Mouse (Mus musculus): ENCODE measurements around the gene Olfr61. TPM values are rescaled to one million over a fixed set of nuclear protein-coding genes. Genes with fewer than 3 reads are reported as not detected.
"Not testable (repeated sequence)": the region's sequence is repeated elsewhere in the genome, so short reads cannot be mapped to it uniquely, and the experiment has no call there.

Olfr61 gene
- polyA plus RNA-seq (2014; fragmentation: Nextera tagmentation; extraction: Ambion mirVana), result not detected in 2 replicates

GRCm38 (mm10) chr7:140628670-140629069, at the start of gene Olfr61:
Gene Olfr61 (plus strand): TSS chr7:140628970.
- H3K9ac ChIP-seq (ENCODE audit: low read depth, low read length); H3K36me3 ChIP-seq (ENCODE audit: control insufficient read depth, insufficient read depth, low read length); DNase-seq (ENCODE audit: low spot score); H3K4me1 ChIP-seq (replicated peaks; ENCODE audit: control insufficient read depth, insufficient read depth, low read length); ATAC-seq (replicated peaks; ENCODE audit: low FRiP score); H3K4me2 ChIP-seq; H3K9me3 ChIP-seq (ENCODE audit: control insufficient read depth, low read length); H3K27me3 ChIP-seq (replicated peaks; ENCODE audit: control insufficient read depth, insufficient read depth, low read length); H3K27ac ChIP-seq (ENCODE audit: low read depth, low read length); H3K4me3 ChIP-seq (ENCODE audit: low read depth, low read length): not testable (repeated sequence)
- WGBS, result 74% methylated on average over 3 of the region's 3 CpGs

DNA sequence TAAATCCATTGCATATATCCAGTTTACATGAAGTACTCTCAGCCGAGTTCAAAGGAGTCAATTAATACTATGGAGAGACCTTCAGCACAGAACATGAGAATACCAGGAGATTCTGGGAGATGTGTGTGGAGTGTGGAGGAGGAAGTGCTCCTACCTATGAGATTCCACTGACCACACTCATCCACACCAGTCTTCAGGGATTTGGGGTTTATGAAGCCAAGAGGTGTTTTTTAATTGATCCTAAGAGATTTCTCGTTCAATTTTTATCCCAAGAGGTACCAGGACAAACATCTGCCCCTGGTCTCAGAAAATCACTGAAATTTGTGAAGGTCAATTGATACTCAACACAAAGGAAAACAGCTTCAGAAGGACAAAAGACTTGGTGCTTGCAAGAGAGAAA, 27.8 kb upstream of the Olfr61 start, which contains the start of gene Olfr46:
Gene Olfr46 (plus strand): TSS at position 301 of the 400 bp plus-strand sequence.
- not testable (repeated sequence) for DNase-seq (ENCODE audit: low spot score)

GRCm38 (mm10) chr7:140630559-140630958, 1.8 kb downstream of the Olfr61 start:
- 56% methylated on average over 1 of the region's 1 CpGs for WGBS

More for the DNA sequence above, 27.8 kb upstream of the Olfr61 start, which contains the start of gene Olfr46:
- not testable (repeated sequence) for ATAC-seq (replicated peaks; ENCODE audit: low FRiP score); H3K27me3 ChIP-seq (replicated peaks; ENCODE audit: control insufficient read depth, insufficient read depth, low read length); H3K4me1 ChIP-seq (replicated peaks; ENCODE audit: control insufficient read depth, insufficient read depth, low read length); H3K36me3 ChIP-seq (ENCODE audit: control insufficient read depth, insufficient read depth, low read length); H3K9me3 ChIP-seq (ENCODE audit: control insufficient read depth, low read length); H3K27ac ChIP-seq (ENCODE audit: low read depth, low read length); H3K9ac ChIP-seq (ENCODE audit: low read depth, low read length); H3K4me3 ChIP-seq (ENCODE audit: low read depth, low read length); H3K4me2 ChIP-seq
- WGBS, result 71% methylated on average over 2 of the region's 2 CpGs

GRCm38 (mm10) chr7:140646152-140646551, 17.4 kb downstream of the Olfr61 start, which contains the start of gene Olfr53:
Gene Olfr53 (plus strand): TSS chr7:140646452.
- Histone ChIP-seq H3K27ac (ENCODE audit: low read depth, low read length) (no peak within 1 kb of the TSS), H3K9ac (ENCODE audit: low read depth, low read length) (no peak within 1 kb of the TSS), H3K36me3 (ENCODE audit: control insufficient read depth, insufficient read depth, low read length) (no peaks in the 10 kb centered on the region), H3K4me3 (ENCODE audit: low read depth, low read length) (no peak within 1 kb of the TSS), H3K9me3 (ENCODE audit: control insufficient read depth, low read length) (no peaks in the 10 kb centered on the region), H3K27me3 (replicated peaks; ENCODE audit: control insufficient read depth, insufficient read depth, low read length) (no peaks in the 10 kb centered on the region), H3K4me1 (replicated peaks; ENCODE audit: control insufficient read depth, insufficient read depth, low read length) (no peaks in the 10 kb centered on the region), H3K4me2 (no peak within 1 kb of the TSS)
- WGBS, result 73% methylated on average over 1 of the region's 1 CpGs
- DNase-seq (ENCODE audit: low spot score) (no peak), ATAC-seq (replicated peaks; ENCODE audit: low FRiP score) (no peak)

More at GRCm38 (mm10) chr7:140630559-140630958, 1.8 kb downstream of the Olfr61 start:
- Histone ChIP-seq H3K9me3 (ENCODE audit: control insufficient read depth, low read length) (no peaks in the 10 kb centered on the region), H3K36me3 (ENCODE audit: control insufficient read depth, insufficient read depth, low read length) (no peaks in the 10 kb centered on the region), H3K27ac (ENCODE audit: low read depth, low read length) (no peak overlapping the region), H3K4me2 (no peak overlapping the region), H3K27me3 (replicated peaks; ENCODE audit: control insufficient read depth, insufficient read depth, low read length) (no peaks in the 10 kb centered on the region), H3K4me1 (replicated peaks; ENCODE audit: control insufficient read depth, insufficient read depth, low read length) (no peaks in the 10 kb centered on the region), H3K4me3 (ENCODE audit: low read depth, low read length) (no peak overlapping the region), H3K9ac (ENCODE audit: low read depth, low read length) (no peak overlapping the region)
- no peak for DNase-seq (ENCODE audit: low spot score)
- ATAC-seq (replicated peaks; ENCODE audit: low FRiP score), result no peak

DNA sequence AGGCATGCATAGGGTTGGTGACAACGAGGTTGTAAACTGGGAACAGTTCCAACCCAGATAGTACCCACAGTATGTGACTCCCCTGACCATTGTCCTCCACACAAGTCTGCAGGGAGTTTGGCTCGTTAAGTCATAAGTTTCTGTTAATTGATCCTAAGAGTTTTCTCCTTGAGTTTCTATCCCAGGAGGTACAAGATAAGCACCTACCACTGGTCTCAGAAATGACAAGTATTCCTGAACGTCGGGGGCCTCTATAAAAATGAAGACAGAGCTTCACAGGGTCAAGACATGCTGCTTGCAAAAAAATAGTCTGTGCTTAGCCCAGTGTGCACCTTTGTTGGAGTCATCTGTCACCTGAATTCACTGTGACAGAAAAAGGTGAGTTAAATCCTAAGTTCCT, 30.9 kb downstream of the Olfr61 start, which contains the start of gene Olfr539:
Gene Olfr539 (plus strand): TSS at position 301 of the 400 bp plus-strand sequence.
- no peaks in the 10 kb centered on the region for H3K36me3 ChIP-seq (ENCODE audit: control insufficient read depth, insufficient read depth, low read length)
- no peak within 1 kb of the TSS for H3K27ac ChIP-seq (ENCODE audit: low read depth, low read length)
- H3K27me3 ChIP-seq (replicated peaks; ENCODE audit: control insufficient read depth, insufficient read depth, low read length), result no peaks in the 10 kb centered on the region
- DNase-seq (ENCODE audit: low spot score) (no peak), ATAC-seq (replicated peaks; ENCODE audit: low FRiP score) (no peak)
- no peaks in the 10 kb centered on the region for H3K9me3 ChIP-seq (ENCODE audit: control insufficient read depth, low read length)
- no peaks in the 10 kb centered on the region for H3K4me1 ChIP-seq (replicated peaks; ENCODE audit: control insufficient read depth, insufficient read depth, low read length)
- H3K9ac ChIP-seq (ENCODE audit: low read depth, low read length), result no peak within 1 kb of the TSS
- no peak within 1 kb of the TSS for H3K4me2 ChIP-seq
- H3K4me3 ChIP-seq (ENCODE audit: low read depth, low read length), result no peak within 1 kb of the TSS
- WGBS, result 65% methylated on average over 4 of the region's 4 CpGs

DNA sequence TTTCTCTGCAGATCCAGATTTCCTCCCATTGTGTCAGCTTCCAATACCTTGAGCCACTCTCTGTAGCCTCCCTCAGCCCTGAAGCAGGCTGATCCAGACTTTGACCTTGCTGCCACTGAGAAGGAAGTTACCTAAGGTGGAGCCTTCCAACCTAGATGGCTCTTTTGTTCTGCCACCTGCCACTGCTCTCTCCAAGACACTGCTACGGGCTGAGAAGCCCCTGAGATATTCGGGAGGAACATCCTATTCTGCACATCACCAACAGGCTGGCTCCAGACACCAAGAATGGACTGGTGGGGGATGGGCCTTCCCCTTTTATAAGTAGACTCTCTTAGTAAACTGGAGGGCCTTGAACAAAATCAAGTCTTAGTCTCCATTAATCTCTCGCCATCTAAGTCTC, 41.9 kb downstream of the Olfr61 start:
- 68% methylated on average over 3 of the region's 3 CpGs for WGBS
- not testable (repeated sequence) for H3K4me1 ChIP-seq (replicated peaks; ENCODE audit: control insufficient read depth, insufficient read depth, low read length); H3K27me3 ChIP-seq (replicated peaks; ENCODE audit: control insufficient read depth, insufficient read depth, low read length); H3K9ac ChIP-seq (ENCODE audit: low read depth, low read length); ATAC-seq (replicated peaks; ENCODE audit: low FRiP score); DNase-seq (ENCODE audit: low spot score); H3K4me2 ChIP-seq; H3K9me3 ChIP-seq (ENCODE audit: control insufficient read depth, low read length); H3K27ac ChIP-seq (ENCODE audit: low read depth, low read length); H3K4me3 ChIP-seq (ENCODE audit: low read depth, low read length); H3K36me3 ChIP-seq (ENCODE audit: control insufficient read depth, insufficient read depth, low read length)

DNA sequence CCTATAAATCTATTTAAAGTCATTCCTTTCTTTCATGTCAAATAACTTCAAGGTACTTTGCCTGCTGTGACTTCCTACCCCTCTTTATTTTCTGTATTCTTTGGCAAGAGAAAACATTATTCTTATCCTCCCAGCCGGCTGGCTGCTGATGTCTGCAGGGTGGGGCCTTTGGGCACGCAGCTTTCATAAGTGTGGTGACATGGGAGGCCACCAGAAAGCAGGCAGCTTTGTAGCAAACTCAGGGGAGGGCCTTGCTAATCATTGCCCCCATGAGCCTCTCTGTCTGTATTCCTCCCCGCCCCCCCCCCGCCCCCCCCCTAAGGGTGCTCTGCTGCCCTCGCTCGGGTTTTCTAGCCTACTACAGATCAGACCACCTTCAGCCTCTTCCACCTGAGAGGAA, 47.1 kb downstream of the Olfr61 start:
- Histone ChIP-seq H3K4me1 (replicated peaks; ENCODE audit: control insufficient read depth, insufficient read depth, low read length) (no peaks in the 10 kb centered on the region), H3K27me3 (replicated peaks; ENCODE audit: control insufficient read depth, insufficient read depth, low read length) (no peaks in the 10 kb centered on the region), H3K9ac (ENCODE audit: low read depth, low read length) (no peak overlapping the region), H3K27ac (ENCODE audit: low read depth, low read length) (no peak overlapping the region), H3K4me3 (ENCODE audit: low read depth, low read length) (no peak overlapping the region), H3K36me3 (ENCODE audit: control insufficient read depth, insufficient read depth, low read length) (no peaks in the 10 kb centered on the region), H3K9me3 (ENCODE audit: control insufficient read depth, low read length) (no peaks in the 10 kb centered on the region), H3K4me2 (no peak overlapping the region)
- ATAC-seq (replicated peaks; ENCODE audit: low FRiP score), result no peak
- WGBS, result 9% methylated on average over 6 of the region's 6 CpGs
- DNase-seq (ENCODE audit: low spot score), result no peak

DNA sequence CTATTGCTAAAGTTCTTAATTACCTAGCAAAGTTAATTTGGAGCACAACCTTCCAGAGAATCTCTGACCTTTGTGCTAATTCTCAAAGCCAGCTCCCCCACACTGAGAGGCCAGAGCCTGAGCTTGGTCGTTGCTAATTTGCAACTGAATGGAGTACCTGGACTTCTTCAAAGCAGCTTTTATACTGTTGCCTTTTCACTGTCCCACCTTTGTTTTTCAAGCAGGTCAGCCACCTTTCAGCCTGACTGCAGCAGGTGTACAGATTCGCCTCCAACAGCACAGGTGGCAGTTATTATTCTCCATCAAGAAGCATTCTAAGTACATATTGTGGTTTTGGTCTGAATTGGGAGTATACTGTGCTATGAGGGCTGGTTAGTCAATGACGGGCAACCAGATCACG, 50.8 kb downstream of the Olfr61 start:
- not testable (repeated sequence) for DNase-seq (ENCODE audit: low spot score); H3K27ac ChIP-seq (ENCODE audit: low read depth, low read length)

DNA sequence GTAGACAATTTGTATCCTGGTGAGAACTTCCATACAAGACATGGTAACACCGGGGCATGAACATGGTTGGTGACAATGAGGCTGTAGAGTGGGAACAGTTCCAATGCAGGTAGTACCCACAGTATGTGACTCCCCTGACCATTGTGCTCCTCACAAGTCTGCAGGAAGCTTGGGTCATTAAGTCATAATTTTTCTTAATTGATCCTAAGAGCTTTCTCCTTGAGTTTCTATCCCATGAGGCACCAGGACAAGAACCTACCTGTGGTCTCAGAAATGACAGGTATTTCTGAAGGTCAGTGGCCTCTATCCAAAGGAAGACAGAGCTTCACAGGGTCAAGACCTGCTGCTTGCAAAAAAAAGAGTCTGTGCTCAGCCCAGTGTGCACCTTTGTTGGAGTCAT, 52.9 kb downstream of the Olfr61 start, which contains the start of gene Olfr45:
Gene Olfr45 (plus strand): TSS at position 301 of the 400 bp plus-strand sequence.
- Histone ChIP-seq H3K9ac (ENCODE audit: low read depth, low read length) (no peak within 1 kb of the TSS), H3K36me3 (ENCODE audit: control insufficient read depth, insufficient read depth, low read length) (no peaks in the 10 kb centered on the region), H3K27ac (ENCODE audit: low read depth, low read length) (no peak within 1 kb of the TSS), H3K4me3 (ENCODE audit: low read depth, low read length) (no peak within 1 kb of the TSS), H3K4me1 (replicated peaks; ENCODE audit: control insufficient read depth, insufficient read depth, low read length) (no peaks in the 10 kb centered on the region), H3K27me3 (replicated peaks; ENCODE audit: control insufficient read depth, insufficient read depth, low read length) (no peaks in the 10 kb centered on the region), H3K4me2 (no peak within 1 kb of the TSS), H3K9me3 (ENCODE audit: control insufficient read depth, low read length) (no peaks in the 10 kb centered on the region)
- DNase-seq (ENCODE audit: low spot score) (no peak), ATAC-seq (replicated peaks; ENCODE audit: low FRiP score) (no peak)
- WGBS, result 84% methylated on average over 1 of the region's 1 CpGs

More for the DNA sequence above, 50.8 kb downstream of the Olfr61 start:
- H3K9ac ChIP-seq (ENCODE audit: low read depth, low read length); H3K9me3 ChIP-seq (ENCODE audit: control insufficient read depth, low read length); H3K27me3 ChIP-seq (replicated peaks; ENCODE audit: control insufficient read depth, insufficient read depth, low read length); H3K4me2 ChIP-seq; H3K4me3 ChIP-seq (ENCODE audit: low read depth, low read length); H3K4me1 ChIP-seq (replicated peaks; ENCODE audit: control insufficient read depth, insufficient read depth, low read length); ATAC-seq (replicated peaks; ENCODE audit: low FRiP score); H3K36me3 ChIP-seq (ENCODE audit: control insufficient read depth, insufficient read depth, low read length): not testable (repeated sequence)
- 62% methylated on average over 4 of the region's 4 CpGs for WGBS
